Mouse (Mus musculus): ENCODE data around the gene Rnf186. TPM values are rescaled to one million over a fixed set of nuclear protein-coding genes. Genes with fewer than 3 reads are reported as not detected.
A peak's percentile ranks its signal among the peaks of the same experiment; 100 is the strongest.

The Rnf186 gene
- 17.6 and 24.8 TPM in 2 replicates for polyA plus RNA-seq (2015; fragmentation: Nextera tagmentation; extraction: Ambion mirVana)

GRCm38 (mm10) chr4:138966866-138967265 lies at the start of gene Rnf186:
Gene Rnf186 (plus strand): TSS chr4:138967112.
- Histone ChIP-seq H3K4me1 (replicated peaks; ENCODE audit: control insufficient read depth, insufficient read depth) (no peaks in the 10 kb centered on the region), H3K27me3 (ENCODE audit: control insufficient read depth, insufficient read depth, low read length) (no peaks in the 10 kb centered on the region), H3K36me3 (ENCODE audit: control insufficient read depth, insufficient read depth, low read length) (no peaks in the 10 kb centered on the region), H3K4me2 (replicated peaks; ENCODE audit: low read depth) (peak within 1 kb of the TSS; percentile 57), H3K9me3 (ENCODE audit: control insufficient read depth, low read length) (no peaks in the 10 kb centered on the region), H3K27ac (replicated peaks) (peak within 1 kb of the TSS; percentile 78), H3K9ac (ENCODE audit: low read length) (peak within 1 kb of the TSS; percentile 48), H3K4me3 (ENCODE audit: low read depth, low read length) (peak within 1 kb of the TSS; percentile 27)
- ATAC-seq (ENCODE audit: low FRiP score, low TSS enrichment) (peak; percentile 89), DNase-seq (ENCODE audit: low spot score) (peak; percentile 83)
- TF ChIP-seq CTCF (IDR thresholded peaks at IDR 0.05; ENCODE audit: low read depth) (peak; percentile 44; the same call in 1 of the 2 replicates), EP300 (optimal IDR thresholded peaks at IDR 0.05) (no peak)
- WGBS, result 61% methylated on average over 13 of the region's 13 CpGs

- no peak overlapping the region for H3K4me2 ChIP-seq (replicated peaks; ENCODE audit: low read depth)
- no peak overlapping the region for H3K4me3 ChIP-seq (ENCODE audit: low read depth, low read length)
- 81% methylated on average over 9 of the region's 9 CpGs for WGBS
- H3K4me1 ChIP-seq (replicated peaks; ENCODE audit: control insufficient read depth, insufficient read depth), result no peaks in the 10 kb centered on the region
- H3K36me3 ChIP-seq (ENCODE audit: control insufficient read depth, insufficient read depth, low read length), result no peaks in the 10 kb centered on the region
- DNase-seq (ENCODE audit: low spot score) (no peak), ATAC-seq (ENCODE audit: low FRiP score, low TSS enrichment) (no peak)
- TF ChIP-seq EP300 (optimal IDR thresholded peaks at IDR 0.05) (no peak), CTCF (IDR thresholded peaks at IDR 0.05; ENCODE audit: low read depth) (peak; percentile 26; the same call in 1 of the 2 replicates)
- H3K27me3 ChIP-seq (ENCODE audit: control insufficient read depth, insufficient read depth, low read length), result no peaks in the 10 kb centered on the region
- no peak overlapping the region for H3K9ac ChIP-seq (ENCODE audit: low read length)
- no peak overlapping the region for H3K27ac ChIP-seq (replicated peaks)
- no peaks in the 10 kb centered on the region for H3K9me3 ChIP-seq (ENCODE audit: control insufficient read depth, low read length)
Measured at GRCm38 (mm10) chr4:138917282-138917681, 49.6 kb upstream of the Rnf186 start.

GRCm38 (mm10) chr4:138921254-138922130 lies 45.4 kb upstream of the Rnf186 start:
- Histone ChIP-seq H3K27me3 (ENCODE audit: control insufficient read depth, insufficient read depth, low read length) (no peaks in the 10 kb centered on the region), H3K9ac (ENCODE audit: low read length) (no peak overlapping the region), H3K4me2 (replicated peaks; ENCODE audit: low read depth) (peak overlapping the region; percentile 27; the same call in 1 of the 2 replicates), H3K9me3 (ENCODE audit: control insufficient read depth, low read length) (no peaks in the 10 kb centered on the region), H3K36me3 (ENCODE audit: control insufficient read depth, insufficient read depth, low read length) (no peaks in the 10 kb centered on the region), H3K4me1 (replicated peaks; ENCODE audit: control insufficient read depth, insufficient read depth) (no peaks in the 10 kb centered on the region), H3K27ac (replicated peaks) (no peak overlapping the region), H3K4me3 (ENCODE audit: low read depth, low read length) (no peak overlapping the region)
- TF ChIP-seq CTCF (IDR thresholded peaks at IDR 0.05; ENCODE audit: low read depth) (no peak), EP300 (optimal IDR thresholded peaks at IDR 0.05) (no peak)
- WGBS, result 41% methylated on average over 20 of the region's 20 CpGs
- no peak for ATAC-seq (ENCODE audit: low FRiP score, low TSS enrichment)
- DNase-seq (ENCODE audit: low spot score), result no peak

GRCm38 (mm10) chr4:138922131-138922459 lies 44.8 kb upstream of the Rnf186 start:
- 3% methylated on average over 11 of the region's 11 CpGs for WGBS
- ATAC-seq (ENCODE audit: low FRiP score, low TSS enrichment), result peak; percentile 90
- Histone ChIP-seq H3K4me1 (replicated peaks; ENCODE audit: control insufficient read depth, insufficient read depth) (no peaks in the 10 kb centered on the region), H3K4me3 (ENCODE audit: low read depth, low read length) (no peak overlapping the region), H3K9ac (ENCODE audit: low read length) (no peak overlapping the region), H3K4me2 (replicated peaks; ENCODE audit: low read depth) (peak overlapping the region; percentile 27; the same call in 1 of the 2 replicates), H3K27me3 (ENCODE audit: control insufficient read depth, insufficient read depth, low read length) (no peaks in the 10 kb centered on the region), H3K9me3 (ENCODE audit: control insufficient read depth, low read length) (no peaks in the 10 kb centered on the region), H3K27ac (replicated peaks) (no peak overlapping the region), H3K36me3 (ENCODE audit: control insufficient read depth, insufficient read depth, low read length) (no peaks in the 10 kb centered on the region)
- peak; percentile 98 for DNase-seq (ENCODE audit: low spot score)
- TF ChIP-seq EP300 (optimal IDR thresholded peaks at IDR 0.05) (no peak), CTCF (IDR thresholded peaks at IDR 0.05; ENCODE audit: low read depth) (peak; percentile 100)

- no peaks in the 10 kb centered on the region for H3K4me1 ChIP-seq (replicated peaks; ENCODE audit: control insufficient read depth, insufficient read depth)
- no peak overlapping the region for H3K27ac ChIP-seq (replicated peaks)
- H3K4me2 ChIP-seq (replicated peaks; ENCODE audit: low read depth), result no peak overlapping the region
- no peaks in the 10 kb centered on the region for H3K36me3 ChIP-seq (ENCODE audit: control insufficient read depth, insufficient read depth, low read length)
- H3K9me3 ChIP-seq (ENCODE audit: control insufficient read depth, low read length), result no peaks in the 10 kb centered on the region
- H3K9ac ChIP-seq (ENCODE audit: low read length), result no peak overlapping the region
- no peak overlapping the region for H3K4me3 ChIP-seq (ENCODE audit: low read depth, low read length)
- DNase-seq (ENCODE audit: low spot score) (no peak), ATAC-seq (ENCODE audit: low FRiP score, low TSS enrichment) (no peak)
- TF ChIP-seq EP300 (optimal IDR thresholded peaks at IDR 0.05) (no peak), CTCF (IDR thresholded peaks at IDR 0.05; ENCODE audit: low read depth) (no peak)
- H3K27me3 ChIP-seq (ENCODE audit: control insufficient read depth, insufficient read depth, low read length), result no peaks in the 10 kb centered on the region
- 42% methylated on average over 2 of the region's 2 CpGs for WGBS
Measured at GRCm38 (mm10) chr4:138925561-138925960, 41.4 kb upstream of the Rnf186 start.

GRCm38 (mm10) chr4:138933862-138934261 lies 33.0 kb upstream of the Rnf186 start:
- Histone ChIP-seq H3K9ac (ENCODE audit: low read length) (no peak overlapping the region), H3K4me3 (ENCODE audit: low read depth, low read length) (no peak overlapping the region), H3K4me2 (replicated peaks; ENCODE audit: low read depth) (no peak overlapping the region), H3K36me3 (ENCODE audit: control insufficient read depth, insufficient read depth, low read length) (no peaks in the 10 kb centered on the region), H3K27ac (replicated peaks) (no peak overlapping the region), H3K9me3 (ENCODE audit: control insufficient read depth, low read length) (no peaks in the 10 kb centered on the region), H3K27me3 (ENCODE audit: control insufficient read depth, insufficient read depth, low read length) (no peaks in the 10 kb centered on the region), H3K4me1 (replicated peaks; ENCODE audit: control insufficient read depth, insufficient read depth) (no peaks in the 10 kb centered on the region)
- DNase-seq (ENCODE audit: low spot score), result no peak
- ATAC-seq (ENCODE audit: low FRiP score, low TSS enrichment), result no peak
- TF ChIP-seq EP300 (optimal IDR thresholded peaks at IDR 0.05) (no peak), CTCF (IDR thresholded peaks at IDR 0.05; ENCODE audit: low read depth) (no peak)
- WGBS, result 60% methylated on average over 3 of the region's 3 CpGs

Measured in stomach, postnatal 0 days (tissue).